Mouse (Mus musculus): ENCODE results near the gene Olfr702.
A peak's percentile ranks its signal among the peaks of the same experiment; 100 is the strongest.

The Olfr702 gene

DNA sequence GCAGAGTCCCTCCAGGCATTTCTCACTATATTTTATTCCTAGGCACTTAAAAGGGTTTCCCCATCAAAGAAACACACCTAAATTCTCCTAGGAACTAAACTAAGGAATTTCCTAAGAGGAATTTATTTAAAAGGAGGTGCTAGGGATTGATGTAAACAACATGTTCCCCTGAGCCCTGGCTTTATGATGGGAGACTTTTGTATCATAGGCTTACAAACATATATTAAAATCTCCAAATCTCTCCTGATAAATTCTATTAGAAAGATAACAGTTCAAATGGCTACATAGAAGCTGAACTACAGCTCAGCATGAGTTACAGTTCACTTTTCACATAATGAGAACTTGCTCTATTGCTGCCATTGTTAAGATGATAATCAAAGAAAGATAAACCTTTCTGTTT is at the start of gene Olfr702:
Gene Olfr702, minus strand, starts transcription at position 101 of the 400 bp plus-strand sequence.
- DNase-seq: no peak

DNA sequence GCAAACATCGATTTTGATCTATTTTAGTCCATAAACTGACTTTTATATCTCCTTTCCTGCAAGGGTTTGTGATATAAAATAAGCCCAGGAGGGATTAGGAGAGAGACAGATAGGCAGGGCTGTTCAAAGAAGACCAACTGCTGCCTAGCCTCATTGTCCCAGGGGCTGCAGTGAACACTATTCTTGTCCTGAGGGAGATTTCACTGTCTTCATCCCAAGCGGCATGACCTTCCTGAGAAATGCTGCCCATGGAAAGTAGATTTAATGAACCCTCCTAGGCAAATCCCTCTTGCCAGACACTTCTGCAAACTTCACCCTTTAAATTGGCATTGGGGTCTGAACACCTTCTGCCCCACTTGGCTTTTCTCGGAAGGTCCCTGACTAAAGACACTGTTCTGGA is 43.1 kb upstream of the Olfr702 start, which contains the start of gene Olfr705:
Gene Olfr705, minus strand, starts transcription at position 101 of the 400 bp plus-strand sequence.
- DNase-seq: no peak

DNA sequence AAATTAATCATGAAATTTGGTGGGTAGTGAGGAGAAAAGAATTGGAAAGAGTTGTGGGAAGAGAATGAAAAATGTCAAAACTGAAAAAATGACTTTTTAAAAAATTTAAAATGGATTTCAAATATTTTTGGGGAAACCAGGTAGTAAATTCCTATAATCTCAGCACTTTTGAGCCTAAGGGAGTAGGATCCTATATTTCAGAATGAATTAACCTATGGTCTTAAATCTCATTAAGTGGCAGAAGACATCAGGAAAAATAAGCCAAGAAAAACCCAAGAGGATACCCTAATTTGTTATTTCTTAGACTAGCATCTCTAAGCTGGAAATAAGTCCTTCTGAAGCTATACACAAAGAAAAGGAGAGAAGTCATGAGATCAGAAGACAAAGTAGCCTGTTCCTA is 29.2 kb upstream of the Olfr702 start, which contains the start of gene Olfr704:
Gene Olfr704, plus strand, starts transcription at position 301 of the 400 bp plus-strand sequence.
- no peak for DNase-seq

DNA sequence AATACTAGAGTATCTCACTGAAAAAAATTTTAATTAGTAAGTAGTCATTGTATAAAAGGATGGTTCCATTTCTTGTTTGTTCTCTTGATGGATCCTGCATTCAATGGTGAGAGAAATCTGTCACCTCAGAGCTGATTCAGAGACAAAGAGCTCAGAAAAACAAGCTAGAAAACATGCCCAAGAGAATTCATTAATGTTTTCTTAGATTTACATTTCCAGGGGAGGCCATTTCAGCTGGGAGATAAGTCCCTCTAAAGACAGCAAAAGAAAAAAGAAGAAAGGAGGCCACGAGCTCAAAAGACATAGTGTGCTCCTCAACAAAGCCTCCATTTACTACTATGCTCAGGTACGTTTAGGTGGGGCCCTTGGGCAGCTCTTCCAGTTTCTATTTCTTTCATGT is 9.4 kb upstream of the Olfr702 start, which contains the start of gene Olfr703:
Gene Olfr703, plus strand, starts transcription at position 301 of the 400 bp plus-strand sequence.
- no peak for DNase-seq

DNA sequence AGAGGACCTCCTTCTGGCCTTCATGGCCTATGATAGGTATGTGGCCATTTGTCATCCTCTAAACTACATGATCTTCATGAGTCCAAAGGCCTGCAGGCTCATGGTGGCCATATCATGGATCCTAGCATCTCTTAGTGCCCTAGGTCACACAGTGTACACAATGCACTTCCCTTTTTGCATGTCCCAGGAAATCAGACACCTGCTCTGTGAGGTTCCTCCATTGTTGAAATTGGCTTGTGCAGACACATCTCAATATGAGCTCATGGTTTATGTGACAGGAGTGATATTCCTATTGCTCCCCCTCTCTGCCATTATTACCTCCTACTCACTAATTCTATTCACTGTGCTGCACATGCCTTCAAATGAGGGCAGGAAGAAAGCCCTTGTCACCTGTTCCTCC is 15.3 kb downstream of the Olfr702 start:
- no peak for DNase-seq

DNA sequence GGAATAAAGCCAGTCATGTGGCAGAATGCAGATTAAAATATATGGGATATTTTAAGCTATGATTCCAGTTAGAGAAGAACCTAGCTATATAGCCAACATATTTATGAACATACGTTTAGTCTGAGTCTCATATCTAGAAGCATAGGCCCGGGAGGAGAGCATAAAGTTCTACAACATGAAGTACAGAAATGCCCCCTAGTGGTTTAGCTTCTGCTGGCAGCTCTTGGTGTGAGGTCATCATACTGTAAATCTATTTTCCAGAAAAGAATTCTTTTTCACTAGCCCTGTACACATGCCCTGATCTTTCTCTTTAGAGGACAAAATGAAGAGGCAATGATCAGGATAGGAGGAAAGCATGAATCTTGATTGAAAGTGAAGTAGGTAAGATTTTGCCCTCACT is 17.9 kb downstream of the Olfr702 start:
- peak; percentile 6 for DNase-seq

DNA sequence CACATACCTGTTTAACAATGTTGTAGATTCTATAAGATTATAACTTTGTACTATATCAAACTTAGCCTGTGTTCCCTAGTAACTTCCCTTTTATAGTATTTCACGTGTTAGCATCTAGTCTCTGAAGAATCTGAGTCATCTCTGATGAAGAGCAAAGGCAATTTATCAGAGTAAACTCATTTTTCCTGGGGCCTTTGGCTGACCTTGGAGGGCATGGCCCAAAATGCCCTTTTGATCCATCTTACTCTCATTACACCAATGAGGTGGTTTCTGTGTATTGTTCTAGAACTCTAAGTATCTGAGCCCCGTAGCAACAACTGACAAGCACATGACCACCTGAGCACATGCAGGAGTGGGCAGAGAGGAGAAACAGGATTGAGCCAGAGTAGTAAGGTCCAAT is 19.9 kb downstream of the Olfr702 start, which contains the start of gene Olfr701:
Gene Olfr701, plus strand, starts transcription at position 301 of the 400 bp plus-strand sequence.
- DNase-seq: no peak

DNA sequence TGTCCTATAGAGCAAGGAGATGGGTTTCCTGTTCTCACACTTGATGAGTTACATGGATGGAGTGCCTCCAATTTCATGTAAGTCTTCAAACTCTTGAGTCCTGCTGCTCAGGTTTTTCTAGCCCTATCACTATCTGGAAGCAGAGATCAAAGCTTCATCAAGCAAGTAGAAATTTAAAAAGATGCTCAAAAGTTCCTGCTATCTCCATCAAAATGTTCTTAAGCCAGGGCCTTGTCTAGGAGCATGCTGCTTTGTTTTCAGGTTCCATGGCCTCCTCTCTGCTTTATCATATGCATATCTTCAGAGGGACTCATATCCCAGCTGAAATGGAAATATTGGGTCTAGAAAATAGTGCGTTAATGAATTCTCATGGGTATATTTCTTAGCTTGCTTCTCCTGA is 25.0 kb downstream of the Olfr702 start, which contains the start of gene Olfr700:
Gene Olfr700, minus strand, starts transcription at position 101 of the 400 bp plus-strand sequence.
- DNase-seq: no peak

DNA sequence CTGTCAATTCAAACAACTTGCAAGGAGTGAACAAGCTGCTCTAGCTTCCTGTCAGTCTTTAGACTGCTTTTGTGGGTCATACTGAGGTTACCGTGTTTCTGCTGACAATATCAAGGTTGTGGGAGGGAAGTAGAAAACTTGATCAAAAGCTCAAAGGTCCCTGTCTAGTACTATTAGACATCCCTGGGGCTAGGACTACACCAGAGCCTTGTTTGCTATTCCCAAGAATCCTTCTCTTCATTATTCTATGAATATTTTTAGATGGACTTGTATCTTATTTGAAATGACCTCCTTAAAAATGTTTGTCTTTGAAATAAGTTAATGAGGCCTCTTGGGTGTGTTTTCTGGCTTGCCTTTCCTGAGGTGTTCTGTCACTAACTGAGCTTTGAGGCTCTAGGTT is 40.6 kb downstream of the Olfr702 start, which contains the start of gene Olfr699:
Gene Olfr699, minus strand, starts transcription at position 101 of the 400 bp plus-strand sequence.
- no peak for DNase-seq

DNA sequence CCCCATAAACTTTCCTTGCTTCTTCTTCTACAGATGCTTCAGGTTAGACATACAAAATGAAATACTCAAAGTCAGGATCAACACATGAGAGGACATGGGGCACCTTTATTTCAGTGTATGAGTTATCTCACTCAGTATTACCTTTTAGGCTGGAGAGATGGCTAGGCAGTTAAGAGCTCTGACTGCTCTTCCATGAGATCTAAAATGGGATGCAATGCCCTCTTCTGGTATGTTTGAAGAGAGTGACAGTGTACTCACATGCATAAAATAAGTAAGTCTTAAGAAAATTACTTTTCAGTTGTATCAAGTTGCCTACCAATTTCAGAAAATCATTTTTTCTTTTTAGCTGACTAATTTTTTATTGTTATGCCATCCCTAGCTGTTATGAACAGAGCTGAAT is 45.4 kb downstream of the Olfr702 start:
- no peak for DNase-seq
